Mouse (Mus musculus) stomach, embryonic 14.5 days (tissue): ENCODE measurements around the gene Gm4491. TPM values are rescaled to one million over a fixed set of nuclear protein-coding genes. Genes with fewer than 3 reads are reported as not detected.

Experiments used
- ATAC-seq: fragments of 200-750 bp; cut with Nextera tagmentation; 2 replicates; pipeline ENCODE4 v1.8.0; 2017; ENCODE audit warnings: low read depth, moderate TSS enrichment; ENCODE audit not compliant: insufficient number of reproducible peaks, insufficient read depth, low FRiP score
- H3K27ac ChIP-seq: fragments of 300-500 bp; sonication (generic); 2 replicates; pipeline ENCODE4 v1.5.1; 2014; ENCODE audit warnings: mild to moderate bottlenecking, low read length, moderate library complexity, mixed read lengths
- H3K27me3 ChIP-seq: fragments of 300-500 bp; sonication (generic); 2 replicates; pipeline ENCODE4 v1.6.1; 2014; ENCODE audit warnings: low read length, control low read depth, mixed read lengths; ENCODE audit not compliant: control insufficient read depth, insufficient read depth
- H3K36me3 ChIP-seq: fragments of 300-500 bp; sonication (generic); 2 replicates; pipeline ENCODE4 v1.6.1; 2014; ENCODE audit warnings: mild to moderate bottlenecking, control low read depth, low read length, moderate library complexity, mixed read lengths; ENCODE audit not compliant: control insufficient read depth, insufficient read depth
- H3K4me1 ChIP-seq: fragments of 300-500 bp; sonication (generic); 2 replicates; pipeline ENCODE4 v1.6.1; 2014; ENCODE audit warnings: low read length, control low read depth, mixed read lengths; ENCODE audit not compliant: control insufficient read depth, insufficient read depth
- H3K4me2 ChIP-seq: fragments of 300-500 bp; sonication (generic); replicated peaks from 2 replicates; pipeline ENCODE4 v1.6.1; 2014; ENCODE audit warnings: low read depth, low read length, control low read depth
- H3K4me3 ChIP-seq: fragments of 300-500 bp; sonication (generic); 2 replicates; pipeline ENCODE4 v1.5.1; 2014; ENCODE audit warnings: low read depth, low read length, control low read depth
- H3K9ac ChIP-seq: fragments of 300-500 bp; sonication (generic); replicated peaks from 2 replicates; pipeline ENCODE4 v1.6.1; 2014; ENCODE audit warnings: low read depth, mild to moderate bottlenecking, control low read depth, low read length, moderate library complexity, mixed read lengths
- H3K9me3 ChIP-seq: fragments of 300-500 bp; sonication (generic); 2 replicates; pipeline ENCODE4 v1.6.1; 2016; ENCODE audit warnings: low read depth, low read length, control low read depth; ENCODE audit not compliant: control insufficient read depth
- WGBS: fragments of 180-500 bp; shearing (Covaris S2); extraction: QIAGEN DNeasy Blood & Tissue Kit; methylation state at CpG from one replicate; pipeline ENCODE4 v1.1.7; 2014; 5-methylcytosine and 5-hydroxymethylcytosine counted together
- polyA plus RNA-seq: library from polyadenylated mRNA; unstranded; fragments of >200 nt; fragmentation: Nextera tagmentation; extraction: Ambion mirVana; gene quantifications from 2 replicates; pipeline ENCODE4 v1.2.1, GENCODE M21; 2014

Gene Gm4491
- polyA plus RNA-seq, 1 experiment from 2014 or later, result not detected

GRCm38 (mm10) chr14:57103121-57103520 lies 12.6 kb downstream of the Gm4491 start:
- H3K4me3 ChIP-seq, result 0 out of 2 replicates have a peak overlapping the region, but pooled peaks have one; percentile 43
- H3K9me3 ChIP-seq, result no peaks in the 10 kb centered on the region
- no peak for ATAC-seq
- no peak overlapping the region for H3K27ac ChIP-seq
- 54% methylated on average over 6 of the region's 6 CpGs for WGBS
- H3K4me2 ChIP-seq, result no peak overlapping the region
- no peak overlapping the region for H3K9ac ChIP-seq
- H3K4me1 ChIP-seq, result peaks cover 4% of the 10 kb centered on the region; the same call in 1 of the 2 replicates
- H3K27me3 ChIP-seq, result peaks cover 33% of the 10 kb centered on the region
- no peaks in the 10 kb centered on the region for H3K36me3 ChIP-seq

- no peak overlapping the region for H3K4me2 ChIP-seq
- H3K4me1 ChIP-seq, result peaks cover 4% of the 10 kb centered on the region; the same call in 1 of the 2 replicates
- no peak overlapping the region for H3K27ac ChIP-seq
- ATAC-seq, result no peak
- no peak overlapping the region for H3K9ac ChIP-seq
- H3K9me3 ChIP-seq, result no peaks in the 10 kb centered on the region
- H3K4me3 ChIP-seq, result no peak overlapping the region
- WGBS, result 70% methylated on average over 7 of the region's 7 CpGs
- peaks cover 26% of the 10 kb centered on the region for H3K27me3 ChIP-seq
- no peaks in the 10 kb centered on the region for H3K36me3 ChIP-seq
These were observed 14.1 kb downstream of the Gm4491 start for GRCm38 (mm10) chr14:57101623-57102022.

GRCm38 (mm10) chr14:57095855-57096254 lies 19.8 kb downstream of the Gm4491 start:
- H3K4me1 ChIP-seq, result no peaks in the 10 kb centered on the region
- no peaks in the 10 kb centered on the region for H3K36me3 ChIP-seq
- ATAC-seq, result no peak
- H3K4me3 ChIP-seq, result no peak overlapping the region
- no peaks in the 10 kb centered on the region for H3K9me3 ChIP-seq
- no peak overlapping the region for H3K9ac ChIP-seq
- H3K27ac ChIP-seq, result no peak overlapping the region
- 81% methylated on average over 4 of the region's 4 CpGs for WGBS
- H3K27me3 ChIP-seq, result no peaks in the 10 kb centered on the region
- H3K4me2 ChIP-seq, result no peak overlapping the region

- H3K9me3 ChIP-seq, result no peaks in the 10 kb centered on the region
- H3K4me2 ChIP-seq, result no peak overlapping the region
- H3K4me3 ChIP-seq, result no peak overlapping the region
- no peaks in the 10 kb centered on the region for H3K36me3 ChIP-seq
- no peak for ATAC-seq
- H3K4me1 ChIP-seq, result no peaks in the 10 kb centered on the region
- 6% methylated on average over 8 of the region's 8 CpGs for WGBS
- no peaks in the 10 kb centered on the region for H3K27me3 ChIP-seq
- H3K27ac ChIP-seq, result no peak overlapping the region
- no peak overlapping the region for H3K9ac ChIP-seq
These were observed 22.7 kb downstream of the Gm4491 start for GRCm38 (mm10) chr14:57093029-57093428.

- Histone ChIP-seq H3K4me3 (no peak overlapping the region), H3K9ac (no peak overlapping the region), H3K4me1 (no peaks in the 10 kb centered on the region), H3K27ac (no peak overlapping the region), H3K4me2 (no peak overlapping the region), H3K9me3 (no peaks in the 10 kb centered on the region), H3K36me3 (no peaks in the 10 kb centered on the region), H3K27me3 (no peaks in the 10 kb centered on the region)
- 40% methylated on average over 2 of the region's 2 CpGs for WGBS
- ATAC-seq, result no peak
These were observed 25.7 kb downstream of the Gm4491 start for GRCm38 (mm10) chr14:57090001-57090400.

GRCm38 (mm10) chr14:57089107-57089506 lies 26.6 kb downstream of the Gm4491 start:
- H3K4me3 ChIP-seq, result no peak overlapping the region
- no peaks in the 10 kb centered on the region for H3K9me3 ChIP-seq
- H3K27ac ChIP-seq, result no peak overlapping the region
- 0 out of 2 replicates have a peak, but pooled peaks cover 2% of the 10 kb centered on the region for H3K4me1 ChIP-seq
- 77% methylated on average over 7 of the region's 7 CpGs for WGBS
- no peak overlapping the region for H3K9ac ChIP-seq
- H3K36me3 ChIP-seq, result no peaks in the 10 kb centered on the region
- H3K4me2 ChIP-seq, result no peak overlapping the region
- H3K27me3 ChIP-seq, result no peaks in the 10 kb centered on the region
- no peak for ATAC-seq

- Histone ChIP-seq H3K4me1 (0 out of 2 replicates have a peak, but pooled peaks cover 5% of the 10 kb centered on the region), H3K27ac (no peak overlapping the region), H3K9ac (no peak overlapping the region), H3K9me3 (no peaks in the 10 kb centered on the region), H3K36me3 (no peaks in the 10 kb centered on the region), H3K4me2 (no peak overlapping the region), H3K27me3 (no peaks in the 10 kb centered on the region), H3K4me3 (no peak overlapping the region)
- WGBS, result 22% methylated on average over 11 of the region's 11 CpGs
- ATAC-seq, result 0 out of 2 replicates have a peak, but pooled peaks have one; percentile 18
These were observed 31.5 kb downstream of the Gm4491 start for GRCm38 (mm10) chr14:57084180-57084668.

GRCm38 (mm10) chr14:57082863-57083262 lies 32.8 kb downstream of the Gm4491 start:
- Histone ChIP-seq H3K4me3 (no peak overlapping the region), H3K4me1 (0 out of 2 replicates have a peak, but pooled peaks cover 5% of the 10 kb centered on the region), H3K27ac (no peak overlapping the region), H3K27me3 (no peaks in the 10 kb centered on the region), H3K4me2 (no peak overlapping the region), H3K36me3 (no peaks in the 10 kb centered on the region), H3K9ac (no peak overlapping the region), H3K9me3 (no peaks in the 10 kb centered on the region)
- no peak for ATAC-seq
- 97% methylated on average over 1 of the region's 1 CpGs for WGBS

GRCm38 (mm10) chr14:57075537-57075936 lies 40.1 kb downstream of the Gm4491 start:
- Histone ChIP-seq H3K4me1 (no peaks in the 10 kb centered on the region), H3K9ac (no peak overlapping the region), H3K36me3 (no peaks in the 10 kb centered on the region), H3K4me2 (no peak overlapping the region), H3K27ac (no peak overlapping the region), H3K27me3 (no peaks in the 10 kb centered on the region), H3K4me3 (no peak overlapping the region), H3K9me3 (no peaks in the 10 kb centered on the region)
- 78% methylated on average over 6 of the region's 6 CpGs for WGBS
- no peak for ATAC-seq
